Mouse (Mus musculus) stomach, adult 2 months (tissue): ENCODE data around the gene Vmn1r93. TPM values are rescaled to one million over a fixed set of nuclear protein-coding genes. Genes with fewer than 3 reads are reported as not detected.

Experiments used
- polyA plus RNA-seq: library from polyadenylated mRNA; depleted of rRNA; stranded (reverse); fragments of >200 nt; gene quantifications from 2 replicates; pipeline ENCODE4 v1.2.3, GENCODE M21; 2012; rRNA removed

Gene Vmn1r93
- polyA plus RNA-seq = not detected in 2 replicates

DNA sequence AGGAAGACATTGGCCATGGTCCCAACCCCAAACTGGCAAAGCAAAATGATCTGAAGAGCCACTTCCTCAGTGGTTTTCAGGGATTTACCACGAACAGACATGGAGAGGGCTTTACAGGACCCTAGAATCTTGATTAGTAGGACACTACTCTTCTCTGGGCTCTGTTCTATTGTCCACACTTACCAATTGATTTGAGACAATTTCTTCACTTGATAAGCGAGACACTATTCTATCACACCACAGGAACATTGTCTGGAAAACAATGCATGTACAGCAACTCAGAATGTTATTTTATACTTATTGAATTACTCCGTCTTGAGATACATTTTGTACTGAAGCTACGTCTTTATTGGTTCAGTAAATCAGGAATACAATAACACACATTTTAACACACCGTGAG is at the start of gene Vmn1r93:
Vmn1r93 (minus strand) TSS at position 101 of the 400 bp plus-strand sequence.

DNA sequence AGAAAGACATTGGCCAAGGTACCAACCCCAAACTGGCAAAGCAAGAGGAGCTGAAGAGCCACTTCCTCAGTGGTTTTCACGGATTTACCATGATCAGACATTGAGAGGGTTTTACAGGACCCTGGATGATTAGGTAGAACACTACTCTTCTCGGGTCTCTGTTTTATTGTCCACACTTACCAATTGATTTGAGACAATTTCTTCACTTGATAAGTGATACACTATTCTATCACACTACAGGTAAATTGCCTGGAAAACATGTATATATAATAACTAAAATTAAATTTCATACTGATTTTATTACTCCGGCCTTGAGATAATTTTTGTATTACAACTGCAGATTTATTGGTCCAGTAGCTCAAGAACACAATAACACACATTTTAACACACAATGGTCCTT is 29.4 kb upstream of the Vmn1r93 start, which contains the start of gene Vmn1r94:
Vmn1r94 (minus strand) TSS at position 101 of the 400 bp plus-strand sequence.

DNA sequence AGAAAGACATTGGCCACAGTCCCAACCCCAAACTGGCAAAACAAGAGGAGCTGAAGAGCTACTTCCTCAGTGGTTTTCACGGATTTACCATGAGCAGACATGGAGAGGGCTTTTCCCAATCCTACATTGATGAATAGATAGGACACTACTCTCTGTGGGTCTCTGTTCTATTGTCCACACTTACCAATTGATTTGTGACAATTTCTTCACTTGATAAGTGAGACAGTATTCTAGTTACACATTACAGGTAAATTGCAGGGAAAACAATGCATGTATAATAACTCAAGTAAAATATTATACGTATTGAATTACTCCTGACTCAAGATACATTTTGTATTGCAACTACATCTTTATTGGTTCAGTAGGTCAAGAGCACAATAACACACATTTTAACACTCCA is 16.4 kb downstream of the Vmn1r93 start, which contains the start of gene Gm16442:
Gm16442 (minus strand) TSS at position 101 of the 400 bp plus-strand sequence.

DNA sequence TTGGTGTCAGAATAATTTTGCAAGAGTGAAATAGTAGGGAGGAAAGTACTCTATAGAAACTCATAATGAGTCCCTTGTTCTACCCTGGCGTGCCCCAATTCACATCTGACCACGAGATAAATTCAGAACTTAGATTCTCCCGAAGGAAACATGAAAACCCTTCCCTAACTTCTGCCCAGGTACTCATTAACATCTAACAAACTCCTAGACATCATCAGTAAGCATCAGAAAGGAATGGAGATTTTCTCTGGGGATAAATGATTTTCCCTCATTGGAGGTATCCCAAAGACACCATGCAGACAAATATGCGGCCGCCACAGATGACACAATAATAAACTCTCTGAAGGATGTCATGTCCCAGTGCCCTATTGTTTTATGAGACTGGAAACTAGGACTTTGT is 39.5 kb downstream of the Vmn1r93 start, which contains the start of gene Vmn1r91:
Vmn1r91 (plus strand) TSS at position 301 of the 400 bp plus-strand sequence.

Other genes with a start within 250 kb of the Vmn1r93 start
- 2.3 and 3.4 TPM in 2 replicates for gene Pvr, start 217.9 kb downstream of the Vmn1r93 start, polyA plus RNA-seq
- 11.7 and 16.6 TPM in 2 replicates for gene Igsf23, start 188.3 kb downstream of the Vmn1r93 start, polyA plus RNA-seq
- gene Ceacam20, start 173.7 kb downstream of the Vmn1r93 start, polyA plus RNA-seq = 0.06 TPM in 1 of 2 replicates, not detected in the other
- not detected in 2 replicates for gene Nlrp9b, start 147.6 kb downstream of the Vmn1r93 start, polyA plus RNA-seq
- not detected in 2 replicates for gene Vmn1r91, start 39.4 kb downstream of the Vmn1r93 start, polyA plus RNA-seq
- gene Gm16442, start 16.5 kb downstream of the Vmn1r93 start, polyA plus RNA-seq = not detected in 2 replicates
- gene Vmn1r94, start 29.3 kb upstream of the Vmn1r93 start, polyA plus RNA-seq = not detected in 2 replicates
- not detected in 2 replicates for gene Vmn1r95, start 54.6 kb upstream of the Vmn1r93 start, polyA plus RNA-seq
- gene Gm6164, start 66.5 kb upstream of the Vmn1r93 start, polyA plus RNA-seq = not detected in 2 replicates
- not detected in 2 replicates for gene Gm4498, start 94.7 kb upstream of the Vmn1r93 start, polyA plus RNA-seq
- not detected in 2 replicates for gene Gm5890, start 123.7 kb upstream of the Vmn1r93 start, polyA plus RNA-seq
- gene Gm4133, start 195.0 kb upstream of the Vmn1r93 start, polyA plus RNA-seq = not detected in 2 replicates
- gene Gm5728, start 236.3 kb upstream of the Vmn1r93 start, polyA plus RNA-seq = not detected in 2 replicates